Mouse (Mus musculus) limb, embryonic 14.5 days (tissue): ENCODE data around the gene Sox5. TPM values are rescaled to one million over a fixed set of nuclear protein-coding genes. Genes with fewer than 3 reads are reported as not detected.

Source experiments
- ATAC-seq: fragments of 200-750 bp; cut with Nextera tagmentation; 2 replicates; pipeline ENCODE4 v1.8.0; 2017; ENCODE audit warnings: low read depth, moderate number of reproducible peaks, moderate TSS enrichment; ENCODE audit not compliant: low FRiP score
- DNase-seq: peaks from one replicate; pipeline ENCODE4 v3.0.0-alpha.2; 2015; ENCODE audit warnings: low spot score
- H3K27ac ChIP-seq: fragments of 300-500 bp; sonication (generic); replicated peaks from 2 replicates; pipeline ENCODE4 v1.5.1; 2014; ENCODE audit warnings: low read depth, mild to moderate bottlenecking, low read length, moderate library complexity, mixed read lengths
- H3K27me3 ChIP-seq: fragments of 300-500 bp; sonication (generic); 2 replicates; pipeline ENCODE4 v1.6.1; 2014; ENCODE audit warnings: low read length, mixed read lengths; ENCODE audit not compliant: control insufficient read depth, insufficient read depth
- H3K36me3 ChIP-seq: fragments of 300-500 bp; sonication (generic); 2 replicates; pipeline ENCODE4 v1.6.1; 2014; ENCODE audit warnings: mild to moderate bottlenecking, low read length, moderate library complexity, mixed read lengths; ENCODE audit not compliant: control insufficient read depth, insufficient read depth
- H3K4me1 ChIP-seq: fragments of 300-500 bp; sonication (generic); 2 replicates; pipeline ENCODE4 v1.6.1; 2014; ENCODE audit warnings: antibody characterized with exemption, low read length, mixed read lengths; ENCODE audit not compliant: control insufficient read depth, insufficient read depth
- H3K4me2 ChIP-seq: fragments of 300-500 bp; sonication (generic); replicated peaks from 2 replicates; pipeline ENCODE4 v1.6.1; 2014; ENCODE audit warnings: low read depth, mild to moderate bottlenecking, low read length, moderate library complexity; ENCODE audit not compliant: severe bottlenecking
- H3K4me3 ChIP-seq: fragments of 300-500 bp; sonication (generic); replicated peaks from 2 replicates; pipeline ENCODE4 v1.5.1; 2014; ENCODE audit warnings: low read length
- H3K9ac ChIP-seq: fragments of 300-500 bp; sonication (generic); 2 replicates; pipeline ENCODE4 v1.6.1; 2014; ENCODE audit warnings: mild to moderate bottlenecking, low read depth, low read length, moderate library complexity; ENCODE audit not compliant: severe bottlenecking
- H3K9me3 ChIP-seq: fragments of 300-500 bp; sonication (generic); 2 replicates; pipeline ENCODE4 v1.6.1; 2016; ENCODE audit warnings: low read length; ENCODE audit not compliant: control insufficient read depth
- POLR2A ChIP-seq: fragments of 200-500 bp; IDR thresholded peaks from 2 replicates; pipeline ENCODE4 v1.8.0; 2012; ENCODE audit warnings: inconsistent platforms, mild to moderate bottlenecking, moderate library complexity, borderline replicate concordance; ENCODE audit not compliant: insufficient read depth, insufficient read length; ENCODE audit errors: extremely low read depth
- WGBS: fragments of 180-500 bp; shearing (Covaris S2); extraction: QIAGEN DNeasy Blood & Tissue Kit; methylation state at CpG from one replicate; pipeline ENCODE4 v1.1.7; 2014; 5-methylcytosine and 5-hydroxymethylcytosine counted together
- polyA plus RNA-seq, 2 experiments: library from polyadenylated mRNA; depleted of rRNA in 1 of 2; stranded (reverse) in 1 of 2; unstranded in 1 of 2; fragments of >200 nt; fragmentation: Nextera tagmentation in 1 of 2; extraction: Ambion mirVana in 1 of 2; gene quantifications; 2 replicates each; pipeline versions ENCODE4 v1.2.1 to v1.2.3; 2012 to 2014

Gene Sox5
- polyA plus RNA-seq, 2 experiments, result 20.6 to 32.8 TPM

- no peak for TF ChIP-seq POLR2A
- 76% methylated on average over 9 of the region's 9 CpGs for WGBS
- Histone ChIP-seq H3K9me3 (no peaks in the 10 kb centered on the region), H3K4me2 (no peak overlapping the region), H3K27ac (no peak overlapping the region), H3K4me1 (no peaks in the 10 kb centered on the region), H3K4me3 (no peak overlapping the region), H3K27me3 (no peaks in the 10 kb centered on the region), H3K36me3 (no peaks in the 10 kb centered on the region), H3K9ac (no peak overlapping the region)
- DNase-seq (no peak), ATAC-seq (no peak)
Measured at GRCm38 (mm10) chr6:143967724-143968400, 813.9 kb downstream of the Sox5 start.

GRCm38 (mm10) chr6:143960487-143960886 is 821.3 kb downstream of the Sox5 start:
- TF ChIP-seq POLR2A, result no peak
- ATAC-seq, result no peak
- 94% methylated on average over 11 of the region's 11 CpGs for WGBS

GRCm38 (mm10) chr6:143960081-143960480 is 821.7 kb downstream of the Sox5 start:
- Histone ChIP-seq H3K4me1 (no peaks in the 10 kb centered on the region), H3K9ac (no peak overlapping the region), H3K4me2 (no peak overlapping the region), H3K36me3 (0 out of 2 replicates have a peak, but pooled peaks cover 6% of the 10 kb centered on the region), H3K4me3 (no peak overlapping the region), H3K9me3 (no peaks in the 10 kb centered on the region), H3K27ac (no peak overlapping the region), H3K27me3 (no peaks in the 10 kb centered on the region)
- ATAC-seq, result no peak
- no peak for DNase-seq
- TF ChIP-seq POLR2A, result no peak
- 91% methylated on average over 8 of the region's 8 CpGs for WGBS

More at GRCm38 (mm10) chr6:143960487-143960886, 821.3 kb downstream of the Sox5 start:
- Histone ChIP-seq H3K4me3 (no peak overlapping the region), H3K27ac (no peak overlapping the region), H3K9ac (no peak overlapping the region), H3K4me2 (no peak overlapping the region), H3K4me1 (no peaks in the 10 kb centered on the region), H3K36me3 (0 out of 2 replicates have a peak, but pooled peaks cover 6% of the 10 kb centered on the region), H3K27me3 (no peaks in the 10 kb centered on the region), H3K9me3 (no peaks in the 10 kb centered on the region)
- DNase-seq, result no peak

- H3K4me2 ChIP-seq, result no peak overlapping the region
- H3K36me3 ChIP-seq, result 0 out of 2 replicates have a peak, but pooled peaks cover 6% of the 10 kb centered on the region
- ATAC-seq (no peak), DNase-seq (no peak)
- H3K9ac ChIP-seq, result no peak overlapping the region
- 63% methylated on average over 7 of the region's 7 CpGs for WGBS
- H3K27me3 ChIP-seq, result no peaks in the 10 kb centered on the region
- H3K27ac ChIP-seq, result no peak overlapping the region
- no peak for TF ChIP-seq POLR2A
- no peaks in the 10 kb centered on the region for H3K4me1 ChIP-seq
- no peak overlapping the region for H3K4me3 ChIP-seq
- H3K9me3 ChIP-seq, result no peaks in the 10 kb centered on the region
Measured at GRCm38 (mm10) chr6:143958372-143958771, 823.4 kb downstream of the Sox5 start.

- no peaks in the 10 kb centered on the region for H3K9me3 ChIP-seq
- H3K36me3 ChIP-seq, result 0 out of 2 replicates have a peak, but pooled peaks cover 6% of the 10 kb centered on the region
- H3K4me1 ChIP-seq, result no peaks in the 10 kb centered on the region
- H3K27ac ChIP-seq, result no peak overlapping the region
- no peak for DNase-seq
- H3K4me3 ChIP-seq, result no peak overlapping the region
- no peaks in the 10 kb centered on the region for H3K27me3 ChIP-seq
- 81% methylated on average over 5 of the region's 5 CpGs for WGBS
- no peak for ATAC-seq
- H3K4me2 ChIP-seq, result no peak overlapping the region
- H3K9ac ChIP-seq, result no peak overlapping the region
- no peak for TF ChIP-seq POLR2A
Measured at GRCm38 (mm10) chr6:143957063-143957462, 824.7 kb downstream of the Sox5 start.
